Mouse (Mus musculus) midbrain, embryonic 16.5 days (tissue): Measurements from ENCODE around the gene Slc9a3r1. TPM values are rescaled to one million over a fixed set of nuclear protein-coding genes. Genes with fewer than 3 reads are reported as not detected.

Source experiments
- ATAC-seq: fragments of 200-750 bp; cut with Nextera tagmentation; 2 replicates; pipeline ENCODE4 v1.8.0; 2017; ENCODE audit warnings: moderate TSS enrichment
- H3K27ac ChIP-seq: fragments of 300-500 bp; sonication (generic); 2 replicates; pipeline ENCODE4 v1.5.1; 2014; ENCODE audit warnings: mild to moderate bottlenecking, low read length, mixed read lengths
- H3K27me3 ChIP-seq: fragments of 300-500 bp; sonication (generic); 2 replicates; pipeline ENCODE4 v1.6.1; 2014; ENCODE audit warnings: low read depth, low read length, mixed read lengths; ENCODE audit not compliant: control insufficient read depth, insufficient read depth
- H3K36me3 ChIP-seq: fragments of 300-500 bp; sonication (generic); 2 replicates; pipeline ENCODE4 v1.6.1; 2014; ENCODE audit warnings: mild to moderate bottlenecking, low read length, moderate library complexity, mixed read lengths; ENCODE audit not compliant: control insufficient read depth, insufficient read depth
- H3K4me1 ChIP-seq: fragments of 300-500 bp; sonication (generic); 2 replicates; pipeline ENCODE4 v1.6.1; 2014; ENCODE audit warnings: mild to moderate bottlenecking, low read length, mixed read lengths; ENCODE audit not compliant: control insufficient read depth, insufficient read depth
- H3K4me2 ChIP-seq: fragments of 300-500 bp; sonication (generic); 2 replicates; pipeline ENCODE4 v1.6.1; 2014; ENCODE audit warnings: mild to moderate bottlenecking, low read length, mixed read lengths
- H3K4me3 ChIP-seq: fragments of 300-500 bp; sonication (generic); 2 replicates; pipeline ENCODE4 v1.5.1; 2014; ENCODE audit warnings: low read depth, mild to moderate bottlenecking, low read length, moderate library complexity, mixed read lengths
- H3K9ac ChIP-seq: fragments of 300-500 bp; sonication (generic); 2 replicates; pipeline ENCODE4 v1.6.1; 2014; ENCODE audit warnings: low read depth, low read length, mixed read lengths
- H3K9me3 ChIP-seq: fragments of 300-500 bp; sonication (generic); replicated peaks from 2 replicates; pipeline ENCODE4 v1.6.1; 2014; ENCODE audit warnings: mild to moderate bottlenecking, low read length, mixed read lengths; ENCODE audit not compliant: control insufficient read depth, poor library complexity, severe bottlenecking
- WGBS: fragments of 180-500 bp; shearing (Covaris S2); extraction: QIAGEN DNeasy Blood & Tissue Kit; methylation state at CpG from one replicate; pipeline ENCODE4 v1.1.7; 2014; 5-methylcytosine and 5-hydroxymethylcytosine counted together
- polyA plus RNA-seq: library from polyadenylated mRNA; unstranded; fragments of >200 nt; fragmentation: Nextera tagmentation; extraction: Ambion mirVana; gene quantifications from 2 replicates; pipeline ENCODE4 v1.2.1, GENCODE M21; 2015

The Slc9a3r1 gene
- polyA plus RNA-seq, 1 experiment from 2014 or later, result 57.5 TPM

DNA sequence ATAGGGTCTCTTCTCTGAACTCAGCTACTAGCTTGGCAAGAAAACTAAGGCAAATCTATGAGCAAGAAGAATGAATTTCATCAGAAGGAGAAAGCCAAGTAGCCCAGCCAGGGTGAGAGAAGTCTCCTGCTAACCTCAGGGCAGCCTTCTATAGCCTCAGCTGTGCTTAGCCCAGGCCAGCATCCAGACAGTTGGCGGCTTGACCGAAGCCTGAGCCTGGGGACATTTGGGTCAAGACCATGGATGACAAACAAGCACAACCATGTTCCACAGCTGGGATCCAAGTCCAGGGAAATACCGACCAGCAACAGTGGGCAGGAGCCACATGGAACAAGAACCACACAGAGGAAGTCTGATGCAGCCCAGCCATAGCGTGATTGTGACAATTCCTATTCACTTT is 15.3 kb upstream of the Slc9a3r1 start:
- Histone ChIP-seq H3K27me3 (no peaks in the 10 kb centered on the region), H3K4me1 (0 out of 2 replicates have a peak, but pooled peaks cover 3% of the 10 kb centered on the region), H3K4me2 (no peak overlapping the region), H3K4me3 (no peak overlapping the region), H3K36me3 (no peaks in the 10 kb centered on the region), H3K9me3 (no peaks in the 10 kb centered on the region), H3K27ac (no peak overlapping the region), H3K9ac (no peak overlapping the region)
- 87% methylated on average over 4 of the region's 4 CpGs for WGBS
- ATAC-seq, result no peak

GRCm38 (mm10) chr11:115150741-115151254 is 12.3 kb upstream of the Slc9a3r1 start:
- no peak overlapping the region for H3K4me3 ChIP-seq
- H3K27me3 ChIP-seq, result peaks cover 19% of the 10 kb centered on the region
- H3K4me2 ChIP-seq, result no peak overlapping the region
- no peak overlapping the region for H3K27ac ChIP-seq
- ATAC-seq, result no peak
- peaks cover 10% of the 10 kb centered on the region; the same call in 1 of the 2 replicates for H3K4me1 ChIP-seq
- no peaks in the 10 kb centered on the region for H3K9me3 ChIP-seq
- no peaks in the 10 kb centered on the region for H3K36me3 ChIP-seq
- H3K9ac ChIP-seq, result no peak overlapping the region
- 84% methylated on average over 6 of the region's 6 CpGs for WGBS

GRCm38 (mm10) chr11:115151755-115152429 is 11.2 kb upstream of the Slc9a3r1 start:
- no peak overlapping the region for H3K27ac ChIP-seq
- peak; percentile 90 for ATAC-seq
- WGBS, result 2% methylated on average over 15 of the region's 15 CpGs

DNA sequence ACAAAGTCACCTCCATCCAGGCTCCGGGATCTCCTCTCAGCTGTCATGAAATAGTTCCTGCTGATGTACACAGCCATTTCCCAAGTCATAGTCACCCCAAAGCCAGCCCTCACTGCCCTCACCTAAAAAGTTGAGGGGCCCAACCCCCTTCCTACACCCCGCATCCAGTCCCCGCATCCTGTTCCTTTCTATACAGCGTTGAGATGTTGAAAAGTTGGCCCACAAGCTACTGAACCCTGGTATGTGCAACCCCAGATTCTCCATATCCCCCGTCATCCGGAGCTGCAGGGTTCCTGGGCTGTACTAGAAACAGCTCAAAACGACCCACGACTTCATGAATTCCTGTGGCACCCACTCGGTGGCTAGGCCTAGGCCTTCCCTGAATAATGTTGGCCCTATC is 10.1 kb upstream of the Slc9a3r1 start:
- 81% methylated on average over 9 of the region's 9 CpGs for WGBS
- no peak overlapping the region for H3K27ac ChIP-seq
- no peak overlapping the region for H3K9ac ChIP-seq
- H3K9me3 ChIP-seq, result no peaks in the 10 kb centered on the region
- H3K36me3 ChIP-seq, result no peaks in the 10 kb centered on the region
- peaks cover 19% of the 10 kb centered on the region for H3K27me3 ChIP-seq
- peaks cover 10% of the 10 kb centered on the region; the same call in 1 of the 2 replicates for H3K4me1 ChIP-seq
- H3K4me3 ChIP-seq, result no peak overlapping the region
- ATAC-seq, result no peak
- H3K4me2 ChIP-seq, result no peak overlapping the region

More at GRCm38 (mm10) chr11:115151755-115152429, 11.2 kb upstream of the Slc9a3r1 start:
- Histone ChIP-seq H3K9ac (peak overlapping the region; percentile 20; the same call in 1 of the 2 replicates), H3K27me3 (peaks cover 19% of the 10 kb centered on the region), H3K36me3 (no peaks in the 10 kb centered on the region), H3K9me3 (no peaks in the 10 kb centered on the region), H3K4me2 (peak overlapping the region; percentile 50), H3K4me3 (peak overlapping the region; percentile 33), H3K4me1 (peaks cover 10% of the 10 kb centered on the region; the same call in 1 of the 2 replicates)

DNA sequence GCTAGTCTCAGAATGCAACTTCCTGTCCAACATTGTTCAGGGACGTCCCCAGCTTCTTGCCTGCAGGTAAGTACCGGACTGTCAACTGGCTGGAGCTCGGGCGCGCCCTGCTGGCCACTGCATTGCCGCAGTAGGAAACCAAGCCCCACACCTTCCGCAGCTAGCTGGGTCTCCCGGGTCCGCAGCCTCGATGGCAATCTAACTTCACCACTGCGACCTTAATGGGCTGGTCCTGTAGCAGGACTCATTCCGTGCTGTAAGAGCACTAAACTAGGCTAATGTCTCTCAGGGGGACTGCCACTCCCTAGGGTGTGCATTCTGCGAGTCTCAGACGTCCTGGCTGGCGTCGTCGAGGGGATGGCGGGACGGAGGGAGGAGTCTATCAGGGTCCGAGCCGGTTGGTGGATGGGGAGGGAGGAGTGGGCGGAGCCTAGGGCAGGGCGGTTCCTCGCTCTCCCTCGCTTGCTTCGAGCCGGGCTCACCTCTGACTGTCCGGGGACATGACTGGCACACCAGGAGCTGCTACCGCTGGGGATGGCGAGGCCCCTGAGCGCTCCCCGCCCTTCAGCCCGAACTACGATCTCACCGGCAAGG is 9.3 kb upstream of the Slc9a3r1 start:
- 1% methylated on average over 30 of the region's 35 CpGs for whole genome bisulfite sequencing
- Histone ChIP-seq H3K4me1 (peaks cover 10% of the 10 kb centered on the region; the same call in 1 of the 2 replicates), H3K9ac (peak overlapping the region; percentile 37), H3K36me3 (no peaks in the 10 kb centered on the region), H3K27ac (no peak overlapping the region), H3K4me2 (peak overlapping the region; percentile 46), H3K4me3 (peak overlapping the region; percentile 31), H3K9me3 (no peaks in the 10 kb centered on the region; the same call in 1 of the 2 replicates), H3K27me3 (peaks cover 19% of the 10 kb centered on the region)
- peak; percentile 36; the same call in 1 of the 2 replicates for ATAC-seq

- Histone ChIP-seq H3K27ac (no peak overlapping the region), H3K36me3 (no peaks in the 10 kb centered on the region), H3K9me3 (peaks cover 4% of the 10 kb centered on the region; the same call in 1 of the 2 replicates), H3K9ac (no peak overlapping the region), H3K4me1 (peaks cover 10% of the 10 kb centered on the region; the same call in 1 of the 2 replicates), H3K4me3 (no peak overlapping the region), H3K27me3 (peaks cover 19% of the 10 kb centered on the region), H3K4me2 (no peak overlapping the region)
- ATAC-seq, result no peak
- 22% methylated on average over 5 of the region's 5 CpGs for WGBS
Measured at GRCm38 (mm10) chr11:115155053-115155634, 8.0 kb upstream of the Slc9a3r1 start.

DNA sequence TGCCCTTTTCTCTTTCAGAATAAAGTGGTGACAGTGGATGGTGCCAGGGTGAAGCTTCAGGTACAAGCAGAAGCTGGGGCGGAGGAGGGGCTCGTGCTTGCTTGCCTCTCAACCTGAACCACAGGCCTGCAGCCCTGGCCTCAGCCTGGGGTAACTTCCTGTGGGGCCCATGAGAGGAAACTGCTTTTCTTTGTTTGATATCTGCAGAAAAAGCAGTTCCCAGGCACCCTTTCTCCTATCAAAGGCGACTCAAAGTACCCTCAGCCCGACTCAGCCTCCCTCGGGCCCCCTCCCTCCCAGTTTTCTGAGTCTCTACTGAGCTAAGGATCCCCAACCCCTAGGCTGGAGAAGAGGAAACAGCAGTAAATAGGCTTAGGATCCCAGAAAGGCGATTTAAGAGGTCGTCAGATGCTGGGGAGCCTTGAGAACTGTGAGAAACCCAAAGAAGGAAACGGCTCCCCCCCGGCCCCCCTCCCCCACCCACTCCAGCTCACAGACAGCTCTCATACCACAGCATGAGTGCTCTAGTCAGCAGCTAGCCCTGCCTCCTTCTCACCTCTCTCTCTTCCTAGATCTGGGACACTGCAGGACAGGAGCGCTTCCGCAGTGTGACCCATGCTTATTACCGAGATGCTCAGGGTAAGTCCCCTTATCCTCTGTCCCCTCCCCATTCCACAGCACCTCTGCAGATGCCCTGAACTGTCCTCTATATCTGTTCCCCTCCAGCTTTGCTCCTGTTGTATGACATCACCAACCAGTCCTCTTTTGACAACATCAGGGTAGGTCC is 5.0 kb upstream of the Slc9a3r1 start:
- Histone ChIP-seq H3K4me2 (no peak overlapping the region), H3K27me3 (peaks cover 37% of the 10 kb centered on the region), H3K4me3 (no peak overlapping the region), H3K9ac (no peak overlapping the region), H3K9me3 (peaks cover 4% of the 10 kb centered on the region; the same call in 1 of the 2 replicates), H3K36me3 (no peaks in the 10 kb centered on the region), H3K27ac (no peak overlapping the region), H3K4me1 (peaks cover 12% of the 10 kb centered on the region)
- 46% methylated on average over 12 of the region's 12 CpGs for WGBS
- no peak for ATAC-seq

- no peak overlapping the region for H3K27ac ChIP-seq
- ATAC-seq, result no peak
- WGBS, result 44% methylated on average over 11 of the region's 11 CpGs
- peaks cover 4% of the 10 kb centered on the region; the same call in 1 of the 2 replicates for H3K9me3 ChIP-seq
- H3K4me3 ChIP-seq, result no peak overlapping the region
- H3K4me1 ChIP-seq, result peaks cover 19% of the 10 kb centered on the region
- peaks cover 35% of the 10 kb centered on the region for H3K27me3 ChIP-seq
- H3K9ac ChIP-seq, result no peak overlapping the region
- no peak overlapping the region for H3K4me2 ChIP-seq
- H3K36me3 ChIP-seq, result no peaks in the 10 kb centered on the region
Measured at GRCm38 (mm10) chr11:115160016-115160797, 2.9 kb upstream of the Slc9a3r1 start.
